Mouse (Mus musculus): ENCODE data around the gene Asb18. TPM values are rescaled to one million over a fixed set of nuclear protein-coding genes. Genes with fewer than 3 reads are reported as not detected.

Asb18 gene
- 0.68 and 1.1 TPM in 2 replicates for polyA plus RNA-seq (2015; fragmentation: Nextera tagmentation; extraction: Ambion mirVana)

GRCm38 (mm10) chr1:90014446-90014845 is at the start of gene Asb18:
Gene Asb18 (minus strand): TSS chr1:90014666.
- no peaks in the 10 kb centered on the region for H3K27me3 ChIP-seq
- H3K4me2 ChIP-seq = no peak within 1 kb of the TSS
- WGBS = 89% methylated on average over 5 of the region's 5 CpGs
- no peaks in the 10 kb centered on the region for H3K4me1 ChIP-seq (replicated peaks)
- no peak within 1 kb of the TSS for H3K4me3 ChIP-seq
- no peak for ATAC-seq (ENCODE audit: low FRiP score, low read depth)
- no peak within 1 kb of the TSS for H3K9ac ChIP-seq
- no peak within 1 kb of the TSS for H3K27ac ChIP-seq (replicated peaks)
- H3K9me3 ChIP-seq = no peaks in the 10 kb centered on the region
- H3K36me3 ChIP-seq = no peaks in the 10 kb centered on the region

DNA sequence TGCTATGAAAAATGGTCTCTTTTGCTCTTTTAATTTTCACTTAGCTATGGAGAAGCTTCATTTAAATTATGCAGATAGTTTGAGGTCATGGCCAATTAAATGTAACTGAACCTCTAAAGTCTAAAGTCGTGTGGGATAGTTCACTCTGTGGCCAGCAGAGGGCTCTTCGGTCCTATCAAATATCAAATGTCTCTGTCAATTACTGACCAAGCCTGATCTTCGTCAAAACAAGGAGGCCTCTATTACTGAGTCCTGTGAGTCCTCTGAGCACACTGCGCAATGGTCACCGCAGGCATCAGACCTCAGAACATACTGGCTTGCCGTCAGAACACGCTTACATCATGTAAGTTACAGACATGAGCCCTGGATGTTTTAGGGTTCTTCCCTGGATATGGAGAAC is 46.1 kb upstream of the Asb18 start:
- H3K4me2 ChIP-seq = no peak overlapping the region
- no peaks in the 10 kb centered on the region for H3K4me1 ChIP-seq (replicated peaks)
- no peak overlapping the region for H3K27ac ChIP-seq (replicated peaks)
- H3K27me3 ChIP-seq = peaks cover 7% of the 10 kb centered on the region; the same call in 1 of the 2 replicates
- H3K9ac ChIP-seq = no peak overlapping the region
- 18% methylated on average over 7 of the region's 7 CpGs for WGBS
- no peak overlapping the region for H3K4me3 ChIP-seq
- peak; percentile 48; the same call in 1 of the 2 replicates for ATAC-seq (ENCODE audit: low FRiP score, low read depth)
- H3K36me3 ChIP-seq = no peaks in the 10 kb centered on the region
- no peaks in the 10 kb centered on the region for H3K9me3 ChIP-seq

- Histone ChIP-seq H3K27me3 (peaks cover 7% of the 10 kb centered on the region; the same call in 1 of the 2 replicates), H3K36me3 (no peaks in the 10 kb centered on the region), H3K9ac (no peak overlapping the region), H3K4me3 (no peak overlapping the region), H3K4me2 (no peak overlapping the region), H3K27ac (replicated peaks) (no peak overlapping the region), H3K4me1 (replicated peaks) (no peaks in the 10 kb centered on the region), H3K9me3 (no peaks in the 10 kb centered on the region)
- ATAC-seq (ENCODE audit: low FRiP score, low read depth) = no peak
- 69% methylated on average over 3 of the region's 3 CpGs for WGBS
These were observed 45.6 kb upstream of the Asb18 start for GRCm38 (mm10) chr1:90060054-90060453.

DNA sequence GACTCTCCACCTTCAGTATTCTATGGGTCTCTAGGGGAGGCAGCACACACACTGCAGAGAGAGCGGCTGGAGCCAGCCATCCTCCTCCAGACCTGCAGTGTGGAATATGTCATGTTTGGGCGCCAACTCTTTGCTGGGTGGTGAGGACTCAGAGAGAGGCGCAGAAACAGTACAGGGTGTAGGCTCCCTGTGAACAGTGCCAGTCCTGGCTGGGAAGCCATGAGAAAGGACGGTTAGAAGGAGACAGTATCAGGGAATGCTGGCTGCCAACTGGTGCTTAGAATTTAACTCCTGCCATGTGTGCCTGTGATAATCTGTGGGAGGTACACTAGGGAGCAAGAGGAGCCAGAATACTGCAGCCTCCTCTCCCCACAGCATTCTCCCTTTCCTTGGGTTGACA is 40.5 kb upstream of the Asb18 start:
- H3K9ac ChIP-seq = no peak overlapping the region

GRCm38 (mm10) chr1:90051347-90051746 is 36.9 kb upstream of the Asb18 start:
- Histone ChIP-seq H3K27me3 (no peaks in the 10 kb centered on the region), H3K36me3 (no peaks in the 10 kb centered on the region), H3K4me1 (replicated peaks) (peaks cover 33% of the 10 kb centered on the region), H3K9ac (no peak overlapping the region), H3K4me3 (no peak overlapping the region), H3K27ac (replicated peaks) (no peak overlapping the region), H3K9me3 (no peaks in the 10 kb centered on the region), H3K4me2 (no peak overlapping the region)
- ATAC-seq (ENCODE audit: low FRiP score, low read depth) = no peak
- WGBS = 32% methylated on average over 5 of the region's 5 CpGs

More for the DNA sequence above, 40.5 kb upstream of the Asb18 start:
- WGBS = 85% methylated on average over 4 of the region's 4 CpGs
- Histone ChIP-seq H3K9me3 (no peaks in the 10 kb centered on the region), H3K4me2 (no peak overlapping the region), H3K27me3 (peaks cover 4% of the 10 kb centered on the region; the same call in 1 of the 2 replicates), H3K4me3 (no peak overlapping the region), H3K4me1 (replicated peaks) (peaks cover 28% of the 10 kb centered on the region), H3K27ac (replicated peaks) (no peak overlapping the region), H3K36me3 (no peaks in the 10 kb centered on the region)
- no peak for ATAC-seq (ENCODE audit: low FRiP score, low read depth)

DNA sequence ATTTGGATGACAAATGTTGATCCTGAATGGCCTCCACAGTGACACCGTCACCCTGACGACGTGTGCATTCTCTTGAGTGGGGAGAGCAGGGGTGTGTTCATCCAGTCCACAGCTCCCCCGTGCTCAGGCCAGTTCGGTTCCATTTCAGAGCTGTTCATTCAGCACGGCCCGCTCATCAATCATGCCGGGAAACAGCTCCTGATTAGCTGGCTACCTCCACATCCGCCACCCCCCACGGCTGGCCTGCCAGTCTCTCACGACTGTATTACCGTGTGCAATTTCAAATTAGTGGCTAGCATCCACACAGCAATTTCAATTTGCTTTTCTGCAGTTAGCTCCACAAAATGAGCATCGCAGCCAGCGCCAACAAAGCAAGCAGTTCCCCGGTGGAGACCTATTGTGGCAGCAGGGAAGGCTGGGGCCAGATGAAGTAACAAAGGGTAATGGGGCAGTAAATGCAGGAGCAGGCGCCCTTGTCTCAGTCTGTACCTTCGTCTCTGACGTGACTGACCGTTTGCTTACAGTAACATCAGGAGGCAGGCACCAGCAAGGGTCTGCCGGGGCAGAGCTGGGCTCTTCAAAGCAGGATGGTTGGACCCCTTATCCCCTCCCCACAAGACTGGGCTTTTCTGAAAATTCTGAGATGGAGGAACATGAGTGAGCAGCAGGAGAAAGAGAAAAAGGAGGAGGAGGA is 35.7 kb upstream of the Asb18 start:
- Histone ChIP-seq H3K27me3 (no peaks in the 10 kb centered on the region), H3K9ac (no peak overlapping the region), H3K4me3 (no peak overlapping the region), H3K4me2 (peak overlapping the region; percentile 10; the same call in 1 of the 2 replicates), H3K4me1 (replicated peaks) (peaks cover 33% of the 10 kb centered on the region), H3K9me3 (no peaks in the 10 kb centered on the region), H3K36me3 (no peaks in the 10 kb centered on the region), H3K27ac (replicated peaks) (peak overlapping the region; percentile 67)
- peak; percentile 58; the same call in 1 of the 2 replicates for ATAC-seq (ENCODE audit: low FRiP score, low read depth)
- 21% methylated on average over 20 of the region's 20 CpGs for WGBS

GRCm38 (mm10) chr1:90028305-90028704 is 13.8 kb upstream of the Asb18 start:
- Histone ChIP-seq H3K4me3 (no peak overlapping the region), H3K27ac (replicated peaks) (no peak overlapping the region), H3K9ac (no peak overlapping the region), H3K9me3 (no peaks in the 10 kb centered on the region), H3K4me2 (no peak overlapping the region), H3K36me3 (no peaks in the 10 kb centered on the region), H3K27me3 (no peaks in the 10 kb centered on the region), H3K4me1 (replicated peaks) (no peaks in the 10 kb centered on the region)
- no peak for ATAC-seq (ENCODE audit: low FRiP score, low read depth)
- WGBS = 60% methylated on average over 2 of the region's 2 CpGs

DNA sequence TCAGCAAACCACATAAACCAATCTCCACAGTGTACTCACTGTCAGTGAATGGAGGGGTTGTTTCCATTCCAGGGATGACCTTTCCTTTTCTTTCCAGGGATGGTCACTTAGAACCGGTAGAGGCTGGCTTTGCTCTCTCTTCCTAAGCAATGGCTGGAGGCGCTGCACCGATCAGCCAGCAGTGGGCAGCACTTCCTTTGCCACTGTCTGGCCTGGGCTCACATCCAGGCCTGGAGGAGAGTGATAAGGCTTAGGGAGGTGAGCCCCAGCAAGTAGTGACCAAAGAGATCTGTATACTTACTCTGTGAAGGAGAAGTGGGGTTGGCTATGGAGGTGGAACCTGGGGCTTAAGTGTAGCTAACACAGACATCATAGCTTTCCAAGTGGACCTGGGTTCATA is 12.5 kb upstream of the Asb18 start:
- Histone ChIP-seq H3K4me1 (replicated peaks) (no peaks in the 10 kb centered on the region), H3K4me2 (no peak overlapping the region), H3K9ac (no peak overlapping the region), H3K27ac (replicated peaks) (no peak overlapping the region), H3K9me3 (no peaks in the 10 kb centered on the region), H3K27me3 (no peaks in the 10 kb centered on the region), H3K4me3 (no peak overlapping the region), H3K36me3 (no peaks in the 10 kb centered on the region)
- ATAC-seq (ENCODE audit: low FRiP score, low read depth) = no peak
- 24% methylated on average over 3 of the region's 3 CpGs for WGBS

DNA sequence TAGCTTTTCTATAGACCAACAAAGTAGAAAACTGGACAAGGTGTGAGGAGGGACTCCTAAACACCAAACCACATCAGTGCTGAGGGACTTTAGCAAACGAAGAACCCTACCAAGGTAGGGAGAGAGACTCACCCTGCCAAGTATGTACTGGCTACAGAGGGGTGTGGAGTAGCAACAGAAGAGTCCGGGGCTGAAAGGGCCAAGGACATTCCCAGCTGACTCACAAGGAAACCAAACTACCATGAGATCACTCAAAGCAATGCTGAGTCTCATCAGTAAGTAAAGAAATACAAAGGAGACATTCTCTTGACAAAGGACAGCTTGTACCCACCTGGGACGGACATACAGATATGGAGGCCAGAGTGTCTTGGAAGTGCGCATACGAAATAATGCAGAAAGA is 5.9 kb upstream of the Asb18 start:
- no peak overlapping the region for H3K4me2 ChIP-seq
- ATAC-seq (ENCODE audit: low FRiP score, low read depth) = no peak
- no peaks in the 10 kb centered on the region for H3K27me3 ChIP-seq
- no peak overlapping the region for H3K27ac ChIP-seq (replicated peaks)
- H3K9me3 ChIP-seq = no peaks in the 10 kb centered on the region
- 83% methylated on average over 5 of the region's 5 CpGs for WGBS
- no peaks in the 10 kb centered on the region for H3K36me3 ChIP-seq
- no peak overlapping the region for H3K9ac ChIP-seq
- no peak overlapping the region for H3K4me3 ChIP-seq
- H3K4me1 ChIP-seq (replicated peaks) = no peaks in the 10 kb centered on the region

DNA sequence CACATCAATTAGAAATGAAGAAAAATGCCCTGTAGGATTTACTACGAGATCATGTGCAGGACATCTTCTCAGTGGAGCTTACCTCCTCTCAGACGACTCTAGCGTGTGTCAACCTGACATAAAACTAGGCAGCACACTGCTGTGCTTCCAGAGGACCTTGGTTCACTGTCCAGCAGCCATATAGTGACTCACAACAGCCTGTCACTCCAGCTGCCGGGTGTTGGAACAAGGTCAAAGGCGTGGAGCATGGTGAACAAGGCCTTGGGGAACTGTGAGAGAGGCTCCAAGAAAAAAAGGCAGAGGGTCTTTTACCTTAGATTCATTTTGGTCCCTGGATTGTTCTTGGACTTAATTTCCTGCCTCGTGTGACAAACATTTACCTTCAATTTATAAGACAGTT is 3.6 kb upstream of the Asb18 start:
- Histone ChIP-seq H3K27ac (replicated peaks) (no peak overlapping the region), H3K36me3 (no peaks in the 10 kb centered on the region), H3K9me3 (no peaks in the 10 kb centered on the region), H3K4me2 (no peak overlapping the region), H3K4me3 (no peak overlapping the region), H3K27me3 (no peaks in the 10 kb centered on the region), H3K9ac (no peak overlapping the region), H3K4me1 (replicated peaks) (no peaks in the 10 kb centered on the region)
- 76% methylated on average over 6 of the region's 6 CpGs for WGBS
- ATAC-seq (ENCODE audit: low FRiP score, low read depth) = no peak

- no peaks in the 10 kb centered on the region for H3K4me1 ChIP-seq (replicated peaks)
- H3K9me3 ChIP-seq = no peaks in the 10 kb centered on the region
- no peak overlapping the region for H3K4me2 ChIP-seq
- WGBS = 85% methylated on average over 5 of the region's 5 CpGs
- no peak for ATAC-seq (ENCODE audit: low FRiP score, low read depth)
- H3K36me3 ChIP-seq = no peaks in the 10 kb centered on the region
- no peak overlapping the region for H3K9ac ChIP-seq
- no peak overlapping the region for H3K27ac ChIP-seq (replicated peaks)
- H3K4me3 ChIP-seq = no peak overlapping the region
- H3K27me3 ChIP-seq = no peaks in the 10 kb centered on the region
These were observed 1.2 kb downstream of the Asb18 start for GRCm38 (mm10) chr1:90013273-90013672.

DNA sequence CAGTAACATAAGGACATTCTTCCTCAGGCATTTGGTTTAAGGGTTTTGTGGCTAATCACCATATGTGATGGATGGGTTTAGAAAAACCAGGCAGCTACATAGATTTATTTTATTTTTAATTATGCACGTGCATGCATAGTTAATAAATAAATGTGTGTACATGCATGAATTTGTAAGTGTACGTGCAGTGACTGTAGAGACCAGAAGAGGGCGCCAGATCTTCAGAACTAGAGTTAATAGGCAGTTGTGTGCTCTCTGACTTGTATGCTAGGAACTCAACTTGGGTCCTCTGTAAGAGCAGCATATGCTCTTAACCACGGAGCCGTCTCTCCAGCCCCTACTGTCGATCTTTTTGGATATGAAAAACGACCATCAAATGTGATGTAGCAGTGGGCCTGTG is 1.6 kb downstream of the Asb18 start:
- Histone ChIP-seq H3K36me3 (no peaks in the 10 kb centered on the region), H3K27ac (replicated peaks) (no peak overlapping the region), H3K9me3 (no peaks in the 10 kb centered on the region), H3K4me2 (no peak overlapping the region), H3K4me3 (no peak overlapping the region), H3K9ac (no peak overlapping the region), H3K4me1 (replicated peaks) (no peaks in the 10 kb centered on the region), H3K27me3 (no peaks in the 10 kb centered on the region)
- ATAC-seq (ENCODE audit: low FRiP score, low read depth) = no peak
- 65% methylated on average over 7 of the region's 7 CpGs for WGBS

DNA sequence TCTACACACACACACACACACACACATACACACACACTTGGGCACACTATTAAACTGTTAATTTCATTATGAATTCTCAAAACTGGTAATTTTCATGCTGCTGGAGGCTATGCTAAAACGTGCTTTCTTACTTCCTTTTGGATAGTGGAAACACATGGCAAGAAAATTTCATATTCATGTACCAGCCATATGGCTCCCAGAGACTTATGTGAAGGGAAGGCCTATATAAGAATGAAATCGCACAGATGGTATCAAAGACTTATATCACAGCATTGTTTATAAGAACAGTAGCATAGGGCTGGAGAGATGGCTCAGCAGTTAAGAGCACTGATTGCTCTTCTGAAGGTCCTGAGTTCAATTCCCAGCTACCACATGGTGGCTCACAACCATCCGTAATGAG is 2.3 kb downstream of the Asb18 start:
- no peak overlapping the region for H3K4me2 ChIP-seq
- 72% methylated on average over 3 of the region's 3 CpGs for WGBS
- H3K27me3 ChIP-seq = no peaks in the 10 kb centered on the region
- H3K4me1 ChIP-seq (replicated peaks) = no peaks in the 10 kb centered on the region
- no peaks in the 10 kb centered on the region for H3K36me3 ChIP-seq
- no peak for ATAC-seq (ENCODE audit: low FRiP score, low read depth)
- no peak overlapping the region for H3K4me3 ChIP-seq
- H3K9ac ChIP-seq = no peak overlapping the region
- H3K27ac ChIP-seq (replicated peaks) = no peak overlapping the region
- H3K9me3 ChIP-seq = no peaks in the 10 kb centered on the region
